Mouse (Mus musculus) erythroblast, embryonic 14.5 days (primary cell): Measurements from ENCODE around the gene Tspan33. TPM values are rescaled to one million over a fixed set of nuclear protein-coding genes. Genes with fewer than 3 reads are reported as not detected.

Source experiments
- H3K27me3 ChIP-seq: 2 replicates; pipeline ENCODE4 v1.6.1; 2012; ENCODE audit warnings: inconsistent platforms; ENCODE audit not compliant: control insufficient read depth
- H3K36me3 ChIP-seq: 2 replicates; pipeline ENCODE4 v1.6.1; 2012; ENCODE audit warnings: mild to moderate bottlenecking, inconsistent platforms; ENCODE audit not compliant: control insufficient read depth
- H3K4me1 ChIP-seq: 2 replicates; pipeline ENCODE4 v1.6.1; 2012; ENCODE audit warnings: inconsistent platforms; ENCODE audit not compliant: control insufficient read depth
- H3K4me3 ChIP-seq: replicated peaks from 2 replicates; pipeline ENCODE3; 2012; ENCODE audit warnings: moderate library complexity, mild to moderate bottlenecking, inconsistent platforms
- H3K9me3 ChIP-seq: 2 replicates; pipeline ENCODE4 v1.6.1; 2012; ENCODE audit warnings: low read length, inconsistent platforms, mixed read lengths; ENCODE audit not compliant: control insufficient read depth
- GATA1 ChIP-seq: IDR thresholded peaks from 2 replicates; pipeline ENCODE4 v1.6.1; 2012; ENCODE audit warnings: low read length, inconsistent platforms, mixed read lengths
- TAL1 ChIP-seq: IDR thresholded peaks from 3 replicates; pipeline ENCODE4 v1.6.1; 2012; ENCODE audit warnings: low read length, inconsistent platforms, mixed read lengths
- polyA plus RNA-seq: library from polyadenylated mRNA; stranded (reverse); fragments of >175 nt; gene quantifications from 2 replicates; pipeline ENCODE4 v1.2.3, GENCODE M21; 2012

Gene Tspan33
- polyA plus RNA-seq, 1 experiment, result 99.6 TPM

DNA sequence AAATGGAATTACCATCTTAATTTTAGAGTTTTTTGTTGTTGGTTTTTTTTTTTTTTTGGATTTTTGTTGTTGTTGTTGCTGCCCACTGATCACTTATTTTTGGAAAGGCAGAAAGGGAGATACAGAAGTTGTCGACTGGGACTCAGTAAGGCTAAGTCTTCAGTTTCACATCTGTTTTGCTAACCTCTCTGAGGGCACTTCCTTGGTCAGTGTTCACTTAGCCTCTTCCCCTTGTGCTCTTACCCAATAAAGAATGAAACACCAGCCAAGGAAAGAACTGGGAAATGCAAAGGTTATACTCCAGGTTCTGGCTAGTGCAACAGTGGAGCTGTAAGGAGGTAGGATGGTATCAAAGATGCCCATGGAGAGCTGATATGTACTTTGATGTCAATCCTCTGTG lies 35.5 kb downstream of the Tspan33 start:
- peaks cover 49% of the 10 kb centered on the region for H3K27me3 ChIP-seq
- TF ChIP-seq GATA1, result no peak
- no peak for TF ChIP-seq TAL1
- H3K9me3 ChIP-seq, result no peaks in the 10 kb centered on the region
- no peaks in the 10 kb centered on the region for H3K36me3 ChIP-seq
- H3K4me3 ChIP-seq, result no peak overlapping the region
- peaks cover 5% of the 10 kb centered on the region for H3K4me1 ChIP-seq

GRCm38 (mm10) chr6:29735336-29735688 lies 41.3 kb downstream of the Tspan33 start, which contains the start of gene Smo:
Gene Smo, plus strand, starts transcription at chr6:29735503.
- Histone ChIP-seq H3K9me3 (no peaks in the 10 kb centered on the region; the same call in 1 of the 2 replicates), H3K27me3 (peaks cover 66% of the 10 kb centered on the region), H3K4me3 (peak within 1 kb of the TSS; percentile 73), H3K36me3 (no peaks in the 10 kb centered on the region; the same call in 1 of the 2 replicates), H3K4me1 (peaks cover 27% of the 10 kb centered on the region)
- TF ChIP-seq GATA1, result no peak
- TF ChIP-seq TAL1, result no peak

- H3K4me1 ChIP-seq, result peaks cover 27% of the 10 kb centered on the region
- H3K4me3 ChIP-seq, result peak overlapping the region; percentile 73
- no peaks in the 10 kb centered on the region; the same call in 1 of the 2 replicates for H3K9me3 ChIP-seq
- no peaks in the 10 kb centered on the region; the same call in 1 of the 2 replicates for H3K36me3 ChIP-seq
- peaks cover 63% of the 10 kb centered on the region for H3K27me3 ChIP-seq
- TF ChIP-seq GATA1, result no peak
- TF ChIP-seq TAL1, result no peak
These were observed 41.8 kb downstream of the Tspan33 start for GRCm38 (mm10) chr6:29735689-29736451.

DNA sequence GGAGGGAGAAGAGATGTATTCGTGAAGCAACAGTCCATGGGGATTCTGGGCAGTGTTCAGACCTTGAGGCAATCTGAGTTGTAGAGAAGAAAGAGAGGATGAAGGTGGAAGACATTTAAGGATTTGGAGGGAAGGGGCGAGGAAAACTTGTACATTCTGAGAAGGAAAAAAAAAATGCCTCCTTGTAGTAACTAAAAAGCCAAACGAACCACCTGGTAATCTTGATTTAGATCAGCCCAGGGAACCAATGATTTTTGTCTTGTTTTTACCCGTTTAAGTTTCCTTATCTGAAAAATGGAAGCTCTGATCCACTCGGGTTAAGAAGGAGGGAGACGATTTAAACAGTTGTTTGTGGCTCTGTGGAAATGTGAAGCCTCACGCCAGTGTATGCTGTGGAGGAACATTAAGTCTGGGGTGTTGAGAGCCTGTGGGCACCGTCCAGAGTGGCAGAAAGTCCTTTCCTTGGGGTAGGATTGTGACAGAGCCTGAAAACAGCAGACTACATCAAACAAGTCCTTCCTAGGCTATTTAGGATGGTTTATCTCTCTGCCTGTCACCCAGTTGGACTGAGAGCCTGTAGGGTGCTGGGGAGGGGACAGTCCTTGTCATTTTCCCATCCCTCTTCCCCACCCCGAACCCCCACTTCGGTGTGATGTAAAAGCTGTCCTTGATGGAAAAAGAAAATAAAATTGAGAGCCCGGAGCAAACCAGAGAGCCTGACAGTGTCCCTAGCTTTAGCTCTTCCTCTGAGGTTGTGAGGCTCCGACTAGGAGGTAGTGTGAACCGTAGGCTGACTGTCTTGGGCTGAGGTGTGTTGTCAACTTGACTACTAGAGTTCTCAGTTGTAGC lies 42.8 kb downstream of the Tspan33 start:
- H3K9me3 ChIP-seq, result no peaks in the 10 kb centered on the region; the same call in 1 of the 2 replicates
- no peak for TF ChIP-seq GATA1
- no peak for TF ChIP-seq TAL1
- peaks cover 27% of the 10 kb centered on the region for H3K4me1 ChIP-seq
- H3K4me3 ChIP-seq, result peak overlapping the region; percentile 73
- peaks cover 59% of the 10 kb centered on the region for H3K27me3 ChIP-seq
- no peaks in the 10 kb centered on the region; the same call in 1 of the 2 replicates for H3K36me3 ChIP-seq

GRCm38 (mm10) chr6:29751466-29752152 lies 57.6 kb downstream of the Tspan33 start:
- H3K27me3 ChIP-seq, result peaks cover 3% of the 10 kb centered on the region; the same call in 1 of the 2 replicates
- peaks cover 2% of the 10 kb centered on the region for H3K4me1 ChIP-seq
- H3K4me3 ChIP-seq, result no peak overlapping the region
- peaks cover 13% of the 10 kb centered on the region for H3K36me3 ChIP-seq
- H3K9me3 ChIP-seq, result peaks cover 13% of the 10 kb centered on the region
- TF ChIP-seq TAL1, result no peak

DNA sequence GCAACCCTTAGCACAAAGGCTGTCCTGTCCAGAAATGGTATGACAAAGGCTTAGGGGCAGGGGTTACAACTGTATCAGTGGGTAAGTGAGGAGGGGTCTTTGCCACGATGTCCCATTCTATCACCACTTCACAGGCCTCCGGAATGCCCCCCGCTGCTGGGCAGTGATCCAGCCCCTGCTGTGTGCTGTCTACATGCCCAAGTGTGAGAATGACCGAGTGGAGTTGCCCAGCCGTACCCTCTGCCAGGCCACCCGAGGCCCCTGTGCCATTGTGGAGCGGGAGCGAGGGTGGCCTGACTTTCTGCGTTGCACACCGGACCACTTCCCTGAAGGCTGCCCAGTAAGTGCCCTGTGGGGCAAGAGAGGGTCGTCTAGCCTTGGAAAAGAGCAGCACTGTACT lies 59.3 kb downstream of the Tspan33 start:
- H3K4me1 ChIP-seq, result peaks cover 3% of the 10 kb centered on the region
- H3K4me3 ChIP-seq, result no peak overlapping the region
- TF ChIP-seq TAL1 (no peak), GATA1 (no peak)
- H3K9me3 ChIP-seq, result peaks cover 5% of the 10 kb centered on the region
- peaks cover 2% of the 10 kb centered on the region; the same call in 1 of the 2 replicates for H3K27me3 ChIP-seq
- H3K36me3 ChIP-seq, result peaks cover 25% of the 10 kb centered on the region

DNA sequence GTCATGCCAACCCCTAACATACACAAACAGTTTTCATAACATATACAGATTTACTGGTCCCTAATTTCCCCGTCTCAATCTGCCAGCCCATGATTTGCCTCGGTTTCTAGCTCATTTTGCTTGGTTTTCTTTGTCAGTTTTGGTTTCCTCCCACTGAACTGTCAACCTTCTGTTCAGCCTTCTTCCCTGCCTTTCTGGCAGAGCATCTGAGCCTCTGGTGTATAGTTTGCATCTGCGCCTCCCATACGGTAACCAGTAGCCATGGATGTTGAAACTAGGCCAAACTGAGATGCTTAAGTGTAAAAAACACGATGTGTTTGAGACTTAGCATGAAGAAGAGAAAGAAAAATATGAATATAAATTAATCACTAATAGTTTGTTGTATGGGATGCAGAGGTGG lies 62.0 kb downstream of the Tspan33 start:
- peaks cover 4% of the 10 kb centered on the region for H3K4me1 ChIP-seq
- H3K36me3 ChIP-seq, result peaks cover 34% of the 10 kb centered on the region
- no peaks in the 10 kb centered on the region for H3K27me3 ChIP-seq
- no peak for TF ChIP-seq TAL1
- no peak for TF ChIP-seq GATA1
- H3K4me3 ChIP-seq, result no peak overlapping the region
- H3K9me3 ChIP-seq, result no peaks in the 10 kb centered on the region

- Histone ChIP-seq H3K4me3 (no peak overlapping the region), H3K36me3 (peaks cover 34% of the 10 kb centered on the region), H3K27me3 (no peaks in the 10 kb centered on the region), H3K9me3 (no peaks in the 10 kb centered on the region), H3K4me1 (peaks cover 4% of the 10 kb centered on the region)
- no peak for TF ChIP-seq GATA1
- TF ChIP-seq TAL1, result no peak
These were observed 62.5 kb downstream of the Tspan33 start for GRCm38 (mm10) chr6:29756476-29756875.

DNA sequence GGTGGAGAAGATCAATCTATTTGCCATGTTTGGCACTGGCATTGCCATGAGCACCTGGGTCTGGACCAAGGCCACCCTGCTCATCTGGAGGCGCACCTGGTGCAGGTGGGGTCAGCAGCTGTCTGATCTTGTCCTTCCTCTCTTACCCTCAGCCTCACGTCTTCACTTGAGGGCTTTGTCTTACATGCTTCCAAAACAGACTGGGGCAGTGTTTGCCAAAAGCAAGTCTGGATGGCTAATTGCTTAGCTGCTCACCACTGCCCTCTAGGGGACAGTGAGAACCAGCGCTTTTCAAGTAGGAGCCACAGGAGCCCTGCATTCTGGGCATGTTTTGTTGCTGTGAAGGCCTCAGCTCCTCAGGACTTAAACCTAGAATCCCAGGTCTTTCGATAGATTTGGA lies 64.4 kb downstream of the Tspan33 start:
- peaks cover 4% of the 10 kb centered on the region for H3K4me1 ChIP-seq
- no peaks in the 10 kb centered on the region for H3K27me3 ChIP-seq
- no peaks in the 10 kb centered on the region for H3K9me3 ChIP-seq
- no peak for TF ChIP-seq TAL1
- no peak for TF ChIP-seq GATA1
- peaks cover 34% of the 10 kb centered on the region for H3K36me3 ChIP-seq
- H3K4me3 ChIP-seq, result no peak overlapping the region
